Mouse (Mus musculus) heart, adult 8-10 months (tissue): ENCODE results near the gene Klhl22. TPM values are rescaled to one million over a fixed set of nuclear protein-coding genes. Genes with fewer than 3 reads are reported as not detected.
A peak's percentile ranks its signal among the peaks of the same experiment; 100 is the strongest.
"Not testable (repeated sequence)": the region's sequence is repeated elsewhere in the genome, so short reads cannot be mapped to it uniquely, and the experiment has no call there.

Experiments
- DNase-seq: peaks from one replicate; pipeline ENCODE4 v3.0.0; 2022; ENCODE audit warnings: low spot score
- total RNA-seq, 4 experiments: library from RNA; stranded (reverse); gene quantifications; 2 replicates each; pipeline ENCODE4 v1.2.4; 2022

The Klhl22 gene
- 10 to 100 TPM; 18.8 to 23.0 (median 19.4) TPM for total RNA-seq

DNA sequence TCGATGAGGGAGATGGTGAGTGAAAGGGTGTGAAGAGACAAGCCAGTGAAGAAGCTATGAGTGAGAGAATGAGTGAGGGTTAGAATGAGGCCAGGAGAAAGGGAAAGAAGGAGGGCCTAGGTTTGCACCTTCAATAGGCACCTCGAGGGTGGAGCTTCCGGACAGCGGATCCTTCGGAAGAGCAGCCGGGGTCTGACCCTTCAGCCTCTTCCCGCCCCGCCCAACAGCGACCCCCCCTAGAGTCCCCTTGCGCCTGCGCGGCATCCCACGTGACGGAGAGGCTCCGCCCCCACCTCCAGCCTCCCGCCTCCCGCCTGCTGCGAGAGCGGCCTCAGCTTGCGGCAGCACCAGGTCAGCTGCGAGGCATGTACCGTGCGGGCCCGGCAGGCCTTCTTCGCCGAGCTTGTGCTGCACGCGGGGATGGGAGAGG, at the start of gene Klhl22:
Gene Klhl22 (plus strand): TSS at position 275 of the 430 bp plus-strand sequence.
- DNase-seq, result peak; percentile 91

DNA sequence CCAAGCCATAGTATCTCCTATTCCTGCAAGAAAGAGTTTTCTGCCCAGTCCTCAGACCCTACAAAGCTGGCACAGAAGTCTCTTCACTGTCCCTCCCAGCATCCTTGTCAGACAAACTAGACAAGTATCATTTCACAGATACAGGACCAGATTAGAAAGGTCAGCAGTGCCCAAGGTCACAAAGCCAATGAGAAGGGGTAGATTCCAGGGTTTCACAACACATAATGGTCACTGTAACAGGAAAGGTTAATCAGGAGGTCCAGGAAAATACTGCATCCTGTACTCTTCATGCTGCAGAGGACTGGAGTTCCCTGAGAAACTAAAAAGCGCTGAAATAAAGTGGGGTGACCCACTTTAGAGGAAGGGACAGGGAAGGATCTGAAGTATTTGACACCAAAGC, 41.6 kb upstream of the Klhl22 start:
- DNase-seq, result no peak

DNA sequence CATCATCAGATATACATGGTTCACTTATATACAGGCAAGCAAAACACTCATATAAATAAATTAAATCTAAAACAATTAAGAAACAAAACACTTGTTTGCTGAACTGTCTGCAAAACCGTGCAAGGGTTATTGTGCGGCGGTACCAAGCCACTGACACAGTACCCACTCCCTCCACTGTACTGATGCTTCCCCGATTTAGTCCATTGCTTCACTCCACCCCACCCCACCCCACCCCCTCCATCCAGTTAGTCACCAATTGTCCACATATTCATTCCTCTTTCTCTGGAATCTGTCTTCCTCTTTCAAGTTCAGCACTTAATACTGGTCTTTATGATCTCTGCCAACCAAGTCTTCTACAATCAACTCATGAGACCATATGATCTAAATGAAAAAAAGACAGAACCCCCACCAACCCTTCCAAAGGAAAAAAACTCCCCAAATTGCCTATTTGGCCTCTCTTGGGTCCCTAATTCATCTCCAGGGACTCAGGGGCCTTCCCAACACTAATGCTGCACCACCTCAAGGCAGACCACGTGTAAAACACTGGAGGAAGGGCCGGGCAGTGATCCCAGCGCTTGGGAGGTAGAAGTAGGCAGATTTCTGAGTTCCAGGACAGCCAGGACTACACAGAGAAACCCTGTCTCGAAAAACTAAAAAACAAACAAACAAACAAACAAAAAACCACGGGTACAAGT, 38.2 kb upstream of the Klhl22 start:
- no peak for DNase-seq

DNA sequence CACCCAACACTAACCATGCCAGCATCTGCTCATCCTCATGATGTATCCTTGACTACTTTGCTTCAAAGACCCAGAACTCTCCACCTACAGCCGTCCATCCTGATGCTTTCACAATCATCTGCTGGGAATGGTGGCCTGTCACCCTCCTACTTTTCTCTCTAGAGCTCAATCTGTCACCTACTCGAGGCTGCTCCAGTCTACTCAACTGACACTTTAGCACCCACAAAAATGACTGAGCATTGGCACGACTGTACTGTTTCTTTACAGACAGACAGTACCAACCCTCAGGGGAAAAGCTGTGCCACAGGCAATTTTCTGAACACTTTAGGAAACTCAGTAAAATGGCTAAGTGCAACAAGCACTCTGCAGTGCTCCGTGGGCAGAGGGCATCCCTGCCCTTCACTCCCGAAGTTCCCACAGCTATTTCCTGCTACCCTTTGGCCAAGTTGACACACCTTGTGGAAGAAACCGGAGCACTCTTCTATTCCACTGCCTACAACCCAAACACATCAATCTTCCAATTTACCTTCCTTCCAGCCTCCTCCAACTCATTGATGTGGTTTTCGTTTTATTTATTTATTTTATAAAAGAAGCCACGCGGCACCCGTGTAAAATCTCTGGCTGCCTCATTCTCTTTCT, 37.5 kb upstream of the Klhl22 start:
- no peak for DNase-seq

DNA sequence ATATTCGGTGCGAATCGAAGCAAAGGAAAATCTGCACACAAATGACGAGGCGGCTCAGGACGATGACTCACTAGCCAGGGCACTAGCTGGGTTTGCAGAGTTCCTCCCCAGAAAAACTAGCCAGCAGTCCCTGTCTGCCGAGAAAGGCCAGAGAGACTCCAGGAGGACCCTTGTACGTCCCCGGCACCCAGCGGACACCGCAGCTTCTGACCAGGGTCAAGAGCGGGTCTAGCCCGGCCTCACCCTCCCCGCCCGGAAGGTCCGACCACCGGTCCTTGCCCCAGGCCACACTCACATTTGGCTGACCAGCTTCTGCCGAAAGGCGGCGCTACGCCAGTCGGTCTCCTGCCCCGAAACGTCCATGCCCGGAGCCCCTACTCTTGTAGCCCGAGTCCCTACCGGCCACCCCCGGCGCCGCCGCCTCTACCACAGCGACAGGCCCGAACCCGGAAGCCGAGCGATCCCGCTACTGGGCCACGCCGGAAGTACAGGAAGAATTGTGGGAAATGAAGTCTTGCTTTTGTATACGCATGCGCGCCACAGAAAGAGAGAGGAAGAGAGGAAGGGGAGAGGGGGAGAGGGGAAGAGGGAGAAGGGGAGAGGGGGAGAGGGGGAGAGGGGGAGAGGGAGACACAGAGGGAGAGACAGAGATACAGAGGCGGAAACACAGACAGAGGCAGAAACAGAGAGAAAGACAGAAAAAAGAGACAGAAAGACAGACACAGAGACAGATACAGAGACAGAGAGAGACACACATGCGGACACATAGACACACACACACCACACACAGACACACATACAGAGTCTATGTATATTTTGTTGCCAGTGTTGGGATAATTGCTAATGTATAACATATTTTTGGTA, 36.7 kb upstream of the Klhl22 start:
- DNase-seq, result peak; percentile 90

DNA sequence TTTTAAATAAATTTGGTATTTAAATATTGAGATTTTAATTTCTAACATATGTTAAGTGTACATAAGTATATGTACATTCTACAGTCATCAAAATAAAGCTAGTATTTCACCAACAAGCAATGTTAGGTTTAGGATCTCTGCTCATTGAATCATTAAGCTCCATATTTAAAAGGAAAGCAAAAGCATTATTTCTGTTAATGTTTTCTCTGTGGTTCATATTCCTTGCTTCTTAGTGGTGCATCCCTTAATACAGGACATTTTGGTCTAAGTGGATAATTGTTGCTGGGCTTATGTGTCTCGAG, 36.1 kb upstream of the Klhl22 start:
- DNase-seq, result no peak

DNA sequence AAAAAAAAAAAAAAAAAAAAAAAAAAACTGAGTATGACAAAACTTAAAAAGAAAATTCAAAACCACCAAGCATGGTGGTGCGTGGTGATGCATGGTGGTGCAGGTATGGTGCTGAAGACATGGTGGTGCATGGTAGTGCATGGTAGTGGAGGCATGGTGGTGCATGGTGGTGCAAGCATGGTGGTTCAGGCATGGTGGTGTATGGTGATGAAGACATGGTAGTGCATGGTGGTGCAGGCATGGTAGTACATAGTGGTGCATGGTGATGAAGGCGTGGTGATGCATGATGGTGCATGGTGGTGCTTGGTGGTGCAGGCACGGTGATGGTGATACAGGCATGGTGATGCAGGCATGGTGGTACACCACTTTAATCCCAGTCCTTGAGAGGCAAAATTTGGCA, 35.0 kb upstream of the Klhl22 start:
- DNase-seq, result no peak

DNA sequence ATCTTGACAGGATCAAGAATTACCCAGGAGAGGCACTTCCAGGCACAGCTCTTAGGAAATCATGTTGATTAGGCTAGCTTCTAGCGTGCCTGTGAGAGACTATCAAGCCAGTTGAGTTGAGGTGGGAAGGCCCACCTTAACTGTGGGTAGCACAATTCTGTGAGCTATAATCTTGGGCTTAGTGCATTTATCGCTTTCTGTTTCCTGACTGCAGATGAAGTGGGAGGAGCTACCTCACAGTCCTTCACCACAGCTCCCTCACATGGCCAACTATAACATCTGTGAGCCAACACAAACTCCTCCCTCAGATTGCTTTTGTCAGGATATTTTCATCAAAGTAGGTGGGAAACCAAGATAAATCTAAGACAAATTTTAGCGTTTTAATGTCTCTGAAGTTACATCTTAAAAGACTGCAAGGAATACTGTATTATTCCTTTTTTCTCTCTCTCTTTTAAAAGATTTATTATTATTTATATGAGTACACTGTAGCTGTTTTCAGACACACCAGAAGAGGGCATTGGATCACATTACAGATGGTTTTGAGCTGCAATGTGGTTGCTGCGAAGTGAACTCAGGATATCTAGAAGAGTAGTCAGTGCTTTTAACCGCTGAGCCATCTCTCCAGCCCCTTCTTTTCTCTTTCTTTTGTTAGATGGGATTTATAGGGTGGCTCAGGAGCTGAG, 32.1 kb upstream of the Klhl22 start:
- DNase-seq, result peak; percentile 64

DNA sequence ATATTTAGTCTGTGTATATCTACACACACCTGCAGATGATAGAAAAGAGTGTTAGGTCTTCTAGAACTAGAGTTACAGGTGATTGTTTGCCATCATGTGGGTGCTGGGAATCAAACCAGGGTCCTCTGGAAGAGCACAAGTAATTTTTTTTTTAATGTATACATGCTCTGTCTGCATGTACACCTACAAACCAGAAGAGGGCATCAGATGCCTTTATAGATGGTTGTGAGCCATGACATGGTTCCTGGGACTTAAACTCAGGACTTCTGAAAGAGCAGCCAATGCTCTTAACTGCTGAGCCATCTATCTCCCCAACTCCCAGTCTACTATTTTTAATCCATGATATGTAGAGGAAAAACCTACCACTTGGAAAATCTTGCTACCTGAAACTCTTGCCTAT, 29.4 kb upstream of the Klhl22 start:
- no peak for DNase-seq

DNA sequence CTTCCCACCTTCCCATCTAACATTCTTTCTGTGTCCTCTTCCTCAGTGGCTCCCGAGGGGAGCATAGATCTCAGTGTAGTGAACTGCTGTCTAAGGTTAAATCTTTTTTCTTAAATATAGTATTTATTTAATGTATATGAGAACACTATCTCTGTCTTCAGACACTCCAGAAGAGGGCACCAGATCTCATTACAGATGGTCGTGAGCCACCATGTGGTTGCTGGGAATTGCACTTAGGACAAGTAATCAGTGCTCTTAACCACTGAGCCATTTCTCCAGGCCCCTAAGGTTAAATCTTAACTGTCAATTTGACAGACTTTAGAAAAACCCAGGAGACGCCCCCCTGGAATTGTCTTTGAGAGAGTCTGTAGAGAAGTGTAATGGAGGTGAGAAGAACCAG, 27.4 kb upstream of the Klhl22 start:
- DNase-seq, result no peak

DNA sequence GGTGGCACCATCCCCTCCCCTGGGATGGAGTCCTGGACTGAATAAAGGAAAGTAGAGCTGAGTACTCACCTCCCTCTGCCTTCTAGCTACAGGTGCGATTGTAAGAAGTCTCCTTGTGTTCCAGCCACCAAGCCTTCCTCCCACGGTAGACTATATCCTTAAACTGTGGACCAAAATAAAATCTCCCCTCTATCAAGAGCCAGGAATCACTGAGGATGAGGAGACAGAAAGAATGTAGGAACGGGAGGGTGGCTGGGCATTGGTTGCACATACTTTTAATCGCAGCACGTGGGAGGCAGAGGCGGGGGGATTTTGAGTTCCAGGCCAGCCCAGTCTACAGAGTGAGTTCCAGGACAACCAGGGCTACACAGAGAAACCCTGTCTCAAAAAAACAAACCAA, 27.0 kb upstream of the Klhl22 start:
- DNase-seq, result no peak

DNA sequence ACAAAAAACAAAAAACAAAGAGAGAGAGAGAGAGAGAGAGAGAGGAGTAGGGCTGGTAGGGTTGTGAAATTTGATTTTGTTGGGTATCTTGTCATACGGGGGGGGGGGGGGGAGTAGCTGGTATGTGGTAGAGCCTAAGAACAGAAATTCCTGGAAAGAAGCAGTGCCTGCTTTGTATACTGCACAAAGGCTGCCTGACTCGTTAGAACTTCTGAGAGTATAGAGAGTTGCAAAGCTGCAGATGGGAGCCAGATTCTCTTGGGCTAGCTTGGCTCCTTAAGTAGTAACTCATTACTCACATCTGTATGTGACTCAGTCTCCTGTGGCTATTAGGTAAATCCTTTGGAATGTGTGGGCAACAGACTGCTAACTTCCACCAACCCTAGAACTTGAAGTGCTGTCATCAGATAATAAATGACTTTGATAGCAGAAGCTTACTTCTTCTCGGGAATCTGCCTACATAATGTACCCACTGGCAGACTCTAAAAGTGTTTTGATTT, 26.5 kb upstream of the Klhl22 start, which contains the start of gene Med15:
Gene Med15 (minus strand): TSS at position 51 of the 500 bp plus-strand sequence.
- no peak for DNase-seq

DNA sequence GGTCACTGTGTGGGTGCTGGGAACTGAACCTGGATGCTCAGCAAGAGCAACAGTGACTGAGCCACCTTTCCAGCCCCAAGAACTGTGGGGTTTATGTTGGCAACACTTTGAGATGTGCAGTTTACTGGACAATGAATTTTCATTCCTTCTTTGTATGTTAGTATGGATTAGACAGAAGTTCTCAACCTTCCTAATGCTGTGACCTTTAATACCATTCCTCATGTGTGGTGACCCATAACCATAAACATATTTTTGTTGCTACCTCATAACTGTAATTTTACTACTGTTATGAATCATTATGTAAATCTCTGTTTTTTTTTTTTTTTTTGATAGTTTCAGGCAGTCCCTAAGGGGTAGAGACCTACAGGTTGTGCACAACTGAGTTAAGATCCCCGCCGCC, 25.8 kb upstream of the Klhl22 start:
- no peak for DNase-seq

DNA sequence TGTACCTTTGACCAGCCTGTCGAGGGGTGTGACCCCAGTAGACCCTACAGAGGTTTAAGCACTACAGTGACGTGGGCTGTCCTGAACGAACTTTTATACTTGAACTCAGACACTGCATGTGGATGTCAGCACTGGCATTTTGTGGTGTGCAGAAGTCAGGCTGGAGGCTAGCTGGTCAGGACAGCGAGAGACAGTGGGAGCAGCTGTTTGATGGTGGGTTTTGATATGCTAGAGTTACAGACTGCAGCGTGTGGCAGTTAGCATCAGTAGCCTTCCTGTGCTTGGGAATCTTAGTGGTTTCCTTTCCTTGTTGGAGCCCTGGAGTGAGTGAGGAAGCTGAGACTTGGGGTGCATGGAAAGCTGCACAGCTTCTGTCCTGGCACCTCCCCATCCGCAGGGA, 24.5 kb upstream of the Klhl22 start:
- DNase-seq, result not testable (repeated sequence)

DNA sequence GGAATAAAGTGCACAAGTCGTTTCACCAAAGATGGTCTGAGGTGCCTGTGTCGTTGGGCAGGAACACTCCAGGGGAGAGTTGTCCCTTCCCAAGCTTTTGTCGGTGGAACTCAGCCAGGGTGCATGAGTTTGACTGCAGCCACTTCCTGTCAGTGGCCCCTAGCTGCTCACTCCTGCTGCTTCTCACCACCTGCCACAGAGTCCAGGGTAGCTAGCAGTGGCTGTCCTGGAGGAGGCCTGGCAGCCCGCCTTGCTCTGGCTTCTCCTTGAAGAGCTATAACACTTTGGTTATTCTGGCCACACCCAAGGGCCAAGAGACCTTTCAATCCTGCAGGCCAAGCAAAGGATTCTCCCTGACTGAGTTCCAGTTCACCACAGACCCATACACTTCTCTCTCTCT, 23.3 kb upstream of the Klhl22 start:
- no peak for DNase-seq

DNA sequence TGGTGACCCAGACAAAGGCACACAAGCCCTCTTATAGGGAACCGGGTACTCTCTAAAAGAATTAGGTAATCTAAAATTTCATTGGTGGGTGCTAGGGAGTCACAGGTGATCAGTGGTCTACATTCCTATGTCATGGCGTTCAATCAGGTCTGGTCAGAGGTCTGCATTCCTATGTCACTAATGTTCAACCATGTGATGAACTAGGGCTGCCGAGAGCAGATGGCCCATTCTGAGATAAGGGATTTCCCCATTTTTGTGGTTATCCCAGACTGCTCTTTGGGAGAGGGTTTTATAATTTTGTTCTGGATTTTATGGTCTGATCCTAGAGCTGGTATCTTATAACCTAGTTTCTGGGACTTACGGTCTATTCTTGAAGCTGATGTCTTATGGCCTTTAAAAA, 19.3 kb upstream of the Klhl22 start:
- DNase-seq, result no peak

DNA sequence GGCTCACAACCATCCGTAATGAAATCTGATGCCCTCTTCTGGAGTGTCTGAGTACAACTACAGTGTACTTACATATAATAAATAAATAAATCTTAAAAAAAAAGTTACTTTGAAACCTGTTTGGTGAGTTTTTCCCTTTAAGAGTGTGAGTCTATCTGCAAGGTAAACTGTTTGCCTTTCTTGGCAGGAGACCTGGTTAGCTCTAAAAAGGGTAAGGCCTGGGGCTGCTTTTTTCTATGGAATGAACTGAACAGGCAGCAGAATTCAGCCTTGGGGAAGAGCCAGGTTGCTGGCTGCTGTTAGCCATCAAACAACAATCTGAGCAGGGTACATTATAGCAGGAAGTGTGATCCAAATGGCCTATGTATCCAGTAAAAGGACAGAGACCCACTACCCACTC, 16.6 kb upstream of the Klhl22 start:
- DNase-seq, result no peak

DNA sequence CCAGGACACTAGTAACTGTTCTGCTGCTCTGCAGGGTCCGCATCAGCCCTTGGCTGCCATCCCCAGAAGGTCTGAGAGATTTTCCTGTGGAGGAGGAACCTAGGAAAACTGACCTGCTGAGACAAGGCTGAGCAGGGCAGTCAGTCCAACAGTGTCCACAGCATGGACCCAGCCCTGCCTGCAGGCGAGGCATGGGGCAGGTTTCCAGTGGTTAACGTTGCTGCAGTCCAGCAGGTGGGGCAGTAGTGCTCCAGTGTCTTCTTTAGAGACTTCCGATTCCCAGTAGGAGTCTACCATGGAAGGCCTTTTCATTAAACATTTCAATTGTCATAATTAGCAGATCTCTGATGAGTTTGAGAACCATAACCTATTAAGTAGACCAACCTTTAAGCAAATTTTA, 16.1 kb upstream of the Klhl22 start:
- no peak for DNase-seq

DNA sequence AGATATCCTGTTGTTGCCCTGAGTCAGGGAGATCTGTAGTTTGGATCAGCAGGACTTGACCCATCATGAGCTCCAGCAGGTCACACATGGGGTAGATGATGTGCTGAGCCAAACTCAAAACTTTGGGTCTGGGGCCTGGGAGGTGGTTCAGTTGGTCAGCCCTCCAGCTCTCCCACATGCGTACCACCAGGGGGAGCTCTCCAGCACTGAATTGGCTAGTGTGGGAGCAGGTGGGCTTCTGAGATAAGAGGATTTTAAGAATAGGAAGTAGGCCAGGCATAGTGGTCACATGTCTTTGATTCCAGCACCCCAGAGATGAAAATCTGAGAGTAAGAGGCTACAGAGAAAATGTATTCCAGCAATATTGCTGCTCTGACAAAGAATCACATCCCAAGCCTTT, 14.9 kb upstream of the Klhl22 start:
- peak; percentile 18 for DNase-seq

DNA sequence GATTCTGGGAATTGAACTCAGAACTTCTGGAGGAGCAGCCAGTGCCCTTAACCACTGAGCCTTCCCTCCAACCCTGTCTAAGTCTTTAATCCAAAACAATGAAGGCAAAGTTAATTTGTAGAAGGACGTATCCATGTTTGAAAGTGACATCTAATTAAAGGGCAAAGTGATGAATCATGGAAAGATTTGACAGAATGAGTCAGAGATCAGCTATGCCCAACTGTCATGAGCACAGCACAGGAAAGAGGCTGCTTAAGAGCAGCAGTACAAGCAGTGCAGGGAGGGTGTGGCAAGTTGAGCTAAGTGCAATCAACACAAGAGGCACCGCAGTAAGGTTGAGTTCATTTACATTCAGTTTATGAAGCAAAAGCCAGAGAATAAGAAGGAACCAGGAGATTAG, 14.4 kb upstream of the Klhl22 start:
- no peak for DNase-seq

DNA sequence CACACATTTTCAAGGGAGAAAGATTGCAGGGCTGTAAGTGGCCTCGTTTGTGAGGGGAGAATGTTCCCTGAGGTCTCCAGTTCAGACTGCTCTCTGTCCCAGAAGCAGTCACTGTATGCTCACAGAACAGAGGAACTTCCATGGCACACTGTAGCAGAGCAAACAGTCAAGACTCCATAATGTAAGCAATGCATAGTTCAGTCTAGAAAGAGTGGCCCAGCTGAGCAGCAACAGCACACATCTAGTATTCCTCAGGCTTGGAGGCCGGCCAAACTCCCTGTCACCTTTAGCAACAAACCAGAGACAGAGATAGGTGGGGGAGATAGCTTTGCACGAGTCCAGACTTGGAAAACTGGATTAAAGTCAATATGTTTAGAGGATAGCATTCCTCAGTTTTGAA, 6.4 kb upstream of the Klhl22 start:
- no peak for DNase-seq

DNA sequence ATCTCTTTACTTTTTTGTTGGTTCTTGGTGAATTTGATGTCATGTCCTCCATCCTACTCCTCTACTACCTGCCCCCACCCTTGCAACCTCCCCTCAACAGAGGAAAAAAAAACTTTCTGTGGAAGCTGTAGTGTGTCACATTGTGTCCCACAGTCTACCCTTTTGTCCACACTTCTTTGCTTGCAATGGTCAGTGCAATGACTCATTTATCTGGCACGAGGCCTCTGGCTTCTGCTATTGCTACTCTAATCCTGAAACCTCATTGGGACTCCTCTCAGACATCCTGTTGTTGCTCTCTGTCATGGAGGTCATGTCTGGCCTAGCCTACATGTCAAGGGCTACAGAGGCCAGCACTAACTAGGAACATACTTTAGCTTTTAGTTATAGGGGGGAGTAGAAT, 5.7 kb upstream of the Klhl22 start:
- peak; percentile 54 for DNase-seq
